Mouse (Mus musculus): ENCODE measurements at regions not wholly inside any gene's neighbourhood (a gene's known extent, or its start where the extent isn't known, plus 50 kb on each side); places are given as distances from the start of the nearest gene placed in this dataset.

- TF ChIP-seq CTCF (conservative IDR thresholded peaks at IDR 0.05; ENCODE audit: insufficient read depth, insufficient read length, low read depth, low read length): no peak
- no peak for TF ChIP-seq POLR2A (IDR thresholded peaks at IDR 0.05; ENCODE audit: low read depth, low read length)
Observed at GRCm38 (mm10) chr3:21761909-21762308, 314.5 kb upstream of the Tbl1xr1 start.

Measured in kidney, adult 2 months (tissue).